Mouse (Mus musculus) hindbrain, embryonic 10.5 days (tissue): ENCODE data around the gene Abhd17c. TPM values are rescaled to one million over a fixed set of nuclear protein-coding genes. Genes with fewer than 3 reads are reported as not detected.

Experiments used
- DNase-seq: peaks from one replicate; pipeline ENCODE4 v3.0.0-alpha.2; 2017; ENCODE audit warnings: low spot score
- H3K27ac ChIP-seq: fragments of 300-500 bp; sonication (generic); 2 replicates; pipeline ENCODE4 v1.5.1; 2016; ENCODE audit warnings: mild to moderate bottlenecking, moderate library complexity
- H3K27me3 ChIP-seq: fragments of 300-500 bp; sonication (generic); 2 replicates; pipeline ENCODE4 v1.6.1; 2016; ENCODE audit warnings: mild to moderate bottlenecking; ENCODE audit not compliant: poor library complexity, insufficient read depth, severe bottlenecking
- H3K36me3 ChIP-seq: fragments of 300-500 bp; sonication (generic); 2 replicates; pipeline ENCODE4 v1.6.1; 2016; ENCODE audit warnings: mild to moderate bottlenecking, moderate library complexity
- H3K4me1 ChIP-seq: fragments of 300-500 bp; sonication (generic); replicated peaks from 2 replicates; pipeline ENCODE4 v1.6.1; 2016; ENCODE audit warnings: mild to moderate bottlenecking
- H3K4me3 ChIP-seq: fragments of 300-500 bp; sonication (generic); 2 replicates; pipeline ENCODE4 v1.5.1; 2016; ENCODE audit warnings: mild to moderate bottlenecking, moderate library complexity
- H3K9me3 ChIP-seq: fragments of 300-500 bp; sonication (generic); 2 replicates; pipeline ENCODE4 v1.6.1; 2016; ENCODE audit warnings: mild to moderate bottlenecking, moderate library complexity
- WGBS: fragments of 180-500 bp; shearing (Covaris S2); methylation state at CpG from one replicate; pipeline ENCODE4 v1.1.7; 2016; 5-methylcytosine and 5-hydroxymethylcytosine counted together
- polyA plus RNA-seq: library from polyadenylated mRNA; unstranded; fragments of >200 nt; fragmentation: Nextera tagmentation; extraction: Ambion mirVana; gene quantifications from 2 replicates; pipeline ENCODE4 v1.2.1, GENCODE M21; 2016

Gene Abhd17c
- polyA plus RNA-seq, 1 experiment from 2014 or later, result 32.2 TPM

- Histone ChIP-seq H3K9me3 (no peaks in the 10 kb centered on the region), H3K4me1 (0 out of 2 replicates have a peak, but pooled peaks cover 4% of the 10 kb centered on the region), H3K4me3 (no peak overlapping the region), H3K36me3 (peaks cover 78% of the 10 kb centered on the region), H3K27me3 (no peaks in the 10 kb centered on the region), H3K27ac (no peak overlapping the region)
- WGBS, result 84% methylated on average over 10 of the region's 10 CpGs
- no peak for DNase-seq
Observed at GRCm38 (mm10) chr7:84111716-84112350, 39.9 kb downstream of the Abhd17c start.

- DNase-seq, result no peak
- Histone ChIP-seq H3K36me3 (peaks cover 54% of the 10 kb centered on the region), H3K9me3 (no peaks in the 10 kb centered on the region), H3K27ac (no peak overlapping the region), H3K4me1 (no peaks in the 10 kb centered on the region), H3K4me3 (no peak overlapping the region), H3K27me3 (no peaks in the 10 kb centered on the region)
- 95% methylated on average over 1 of the region's 1 CpGs for WGBS
Observed at GRCm38 (mm10) chr7:84106942-84107341, 44.8 kb downstream of the Abhd17c start.

GRCm38 (mm10) chr7:84102589-84102988 is 49.1 kb downstream of the Abhd17c start:
- DNase-seq, result no peak
- Histone ChIP-seq H3K9me3 (no peaks in the 10 kb centered on the region), H3K27me3 (no peaks in the 10 kb centered on the region), H3K4me1 (no peaks in the 10 kb centered on the region), H3K36me3 (peaks cover 19% of the 10 kb centered on the region), H3K27ac (no peak overlapping the region), H3K4me3 (no peak overlapping the region)
- 89% methylated on average over 1 of the region's 1 CpGs for WGBS

GRCm38 (mm10) chr7:84100672-84101071 is 51.0 kb downstream of the Abhd17c start:
- Histone ChIP-seq H3K27ac (no peak overlapping the region), H3K9me3 (no peaks in the 10 kb centered on the region), H3K4me1 (no peaks in the 10 kb centered on the region), H3K36me3 (peaks cover 5% of the 10 kb centered on the region; the same call in 1 of the 2 replicates), H3K27me3 (no peaks in the 10 kb centered on the region), H3K4me3 (no peak overlapping the region)
- 82% methylated on average over 3 of the region's 3 CpGs for WGBS
- no peak for DNase-seq

GRCm38 (mm10) chr7:84098098-84098497 is 53.6 kb downstream of the Abhd17c start:
- 90% methylated on average over 1 of the region's 1 CpGs for WGBS
- DNase-seq, result no peak
- H3K27ac ChIP-seq, result no peak overlapping the region

GRCm38 (mm10) chr7:84096501-84096900 is 55.2 kb downstream of the Abhd17c start:
- no peaks in the 10 kb centered on the region for H3K27me3 ChIP-seq
- no peak overlapping the region for H3K27ac ChIP-seq
- WGBS, result 86% methylated on average over 6 of the region's 6 CpGs
- H3K4me1 ChIP-seq, result no peaks in the 10 kb centered on the region
- H3K36me3 ChIP-seq, result no peaks in the 10 kb centered on the region
- H3K4me3 ChIP-seq, result no peak overlapping the region
- H3K9me3 ChIP-seq, result no peaks in the 10 kb centered on the region
- no peak for DNase-seq

More at GRCm38 (mm10) chr7:84098098-84098497, 53.6 kb downstream of the Abhd17c start:
- Histone ChIP-seq H3K4me3 (no peak overlapping the region), H3K27me3 (no peaks in the 10 kb centered on the region), H3K9me3 (no peaks in the 10 kb centered on the region), H3K4me1 (no peaks in the 10 kb centered on the region), H3K36me3 (no peaks in the 10 kb centered on the region)

- Histone ChIP-seq H3K27me3 (peaks cover 24% of the 10 kb centered on the region), H3K9me3 (no peaks in the 10 kb centered on the region), H3K36me3 (no peaks in the 10 kb centered on the region), H3K27ac (no peak overlapping the region), H3K4me1 (peaks cover 12% of the 10 kb centered on the region), H3K4me3 (no peak overlapping the region)
- DNase-seq, result no peak
- 86% methylated on average over 4 of the region's 4 CpGs for WGBS
Observed at GRCm38 (mm10) chr7:84090793-84091192, 60.9 kb downstream of the Abhd17c start.

- no peaks in the 10 kb centered on the region for H3K36me3 ChIP-seq
- no peak for DNase-seq
- H3K9me3 ChIP-seq, result no peaks in the 10 kb centered on the region
- 21% methylated on average over 1 of the region's 1 CpGs for WGBS
- H3K27me3 ChIP-seq, result peaks cover 35% of the 10 kb centered on the region
- H3K27ac ChIP-seq, result no peak overlapping the region
- H3K4me1 ChIP-seq, result peaks cover 22% of the 10 kb centered on the region
- H3K4me3 ChIP-seq, result no peak overlapping the region
Observed at GRCm38 (mm10) chr7:84089777-84090176, 61.9 kb downstream of the Abhd17c start.

GRCm38 (mm10) chr7:84088971-84089370 is 62.7 kb downstream of the Abhd17c start:
- peaks cover 43% of the 10 kb centered on the region for H3K27me3 ChIP-seq
- 17% methylated on average over 4 of the region's 4 CpGs for WGBS
- H3K27ac ChIP-seq, result no peak overlapping the region
- H3K4me1 ChIP-seq, result peaks cover 22% of the 10 kb centered on the region
- H3K36me3 ChIP-seq, result no peaks in the 10 kb centered on the region
- no peak overlapping the region for H3K4me3 ChIP-seq
- no peaks in the 10 kb centered on the region for H3K9me3 ChIP-seq
- DNase-seq, result peak; percentile 61

GRCm38 (mm10) chr7:84088191-84088590 is 63.5 kb downstream of the Abhd17c start:
- Histone ChIP-seq H3K4me3 (no peak overlapping the region), H3K4me1 (peaks cover 22% of the 10 kb centered on the region), H3K36me3 (no peaks in the 10 kb centered on the region), H3K27ac (no peak overlapping the region), H3K9me3 (no peaks in the 10 kb centered on the region), H3K27me3 (peaks cover 45% of the 10 kb centered on the region)
- WGBS, result 82% methylated on average over 3 of the region's 3 CpGs
- DNase-seq, result no peak

- DNase-seq, result peak; percentile 84
- Histone ChIP-seq H3K9me3 (no peaks in the 10 kb centered on the region), H3K36me3 (no peaks in the 10 kb centered on the region), H3K27me3 (peaks cover 45% of the 10 kb centered on the region), H3K4me3 (peak within 1 kb of the TSS; percentile 61), H3K4me1 (peaks cover 22% of the 10 kb centered on the region), H3K27ac (peak within 1 kb of the TSS; percentile 35; the same call in 1 of the 2 replicates)
- WGBS, result under 1% methylated on average over 54 of the region's 54 CpGs
Observed at GRCm38 (mm10) chr7:84086039-84086829, 65.5 kb downstream of the Abhd17c start, which contains the start of gene Cemip. TSS of gene Cemip (minus strand) at chr7:84086502.

- H3K4me1 ChIP-seq, result peaks cover 22% of the 10 kb centered on the region
- H3K36me3 ChIP-seq, result no peaks in the 10 kb centered on the region
- H3K9me3 ChIP-seq, result no peaks in the 10 kb centered on the region
- WGBS, result 3% methylated on average over 39 of the region's 39 CpGs
- H3K4me3 ChIP-seq, result peak overlapping the region; percentile 61
- H3K27ac ChIP-seq, result no peak overlapping the region
- DNase-seq, result peak; percentile 68
- H3K27me3 ChIP-seq, result peaks cover 45% of the 10 kb centered on the region
Observed at GRCm38 (mm10) chr7:84085049-84085945, 66.4 kb downstream of the Abhd17c start.
